ENCODE assay signal across 20 mouse cellular contexts in genomic region chr3:109431285-109431684, GRCm38 (mm10).
A peak's percentile ranks its signal among the peaks of the same experiment; 100 is the strongest.
DNase-seq lines count a peak whose midpoint lies in the region; ATAC-seq and TF ChIP-seq lines count a peak whose summit lies in the region.
"Had no signal": no experiment of that assay in that cellular context is flagged by ENCODE, and none has a peak within 500 bp of the region (broad histone marks: within the 10 kb centered on the region; RNA-seq: fewer than 3 reads in every experiment).

No protein-coding gene starts in this region.

- no peaks in the 10 kb centered on the region for H3K27me3 ChIP-seq in hindbrain, embryonic 16.5 days (replicated peaks; ENCODE audit: control insufficient read depth, insufficient read depth, low read length)
- H3K27me3 ChIP-seq in hindbrain, embryonic 13.5 days: no peaks in the 10 kb centered on the region
- no peaks in the 10 kb centered on the region for H3K27me3 ChIP-seq in midbrain, postnatal 0 days (ENCODE audit: insufficient read depth, low read length)
- H3K27me3 ChIP-seq in midbrain, embryonic 15.5 days (replicated peaks): no peaks in the 10 kb centered on the region
- H3K27me3 ChIP-seq in limb, embryonic 15.5 days: no peaks in the 10 kb centered on the region
- H3K27me3 ChIP-seq: heart, embryonic 13.5 days; midbrain, embryonic 12.5 days had no signal

- H3K9me3 ChIP-seq in hindbrain, embryonic 16.5 days (ENCODE audit: control insufficient read depth, low read length): no peaks in the 10 kb centered on the region
- H3K9me3 ChIP-seq in hindbrain, embryonic 13.5 days: no peaks in the 10 kb centered on the region
- H3K9me3 ChIP-seq in midbrain, postnatal 0 days (ENCODE audit: low read length): no peaks in the 10 kb centered on the region
- no peaks in the 10 kb centered on the region for H3K9me3 ChIP-seq in midbrain, embryonic 15.5 days
- no peaks in the 10 kb centered on the region for H3K9me3 ChIP-seq in limb, embryonic 15.5 days
- H3K9me3 ChIP-seq: heart, embryonic 13.5 days; hindbrain, embryonic 10.5 days; midbrain, embryonic 12.5 days had no signal

- WGBS in hindbrain, embryonic 16.5 days: 36% methylated on average over 1 of the region's 1 CpGs
- WGBS in hindbrain, embryonic 13.5 days: 66% methylated on average over 1 of the region's 1 CpGs
- WGBS in midbrain, postnatal 0 days: 50% methylated on average over 1 of the region's 1 CpGs
- WGBS in midbrain, embryonic 15.5 days: 38% methylated on average over 1 of the region's 1 CpGs
- WGBS in limb, embryonic 15.5 days: 29% methylated on average over 1 of the region's 1 CpGs

- peak; percentile 35 for DNase-seq in midbrain, postnatal 0 days (ENCODE audit: low spot score)
- peak; percentile 40 for DNase-seq in brain, embryonic 14.5 days (ENCODE audit: low read depth)
- no peak for DNase-seq in adrenal gland, adult (ENCODE audit: inconsistent age in 2 of 2, low spot score in 1 of 2)
- DNase-seq in adrenal gland, postnatal 14 days: no peak
- DNase-seq: cerebellum, adult 2 months; embryo, embryonic 11 days; gastrocnemius, postnatal 14 days; kidney, postnatal 10 days; lung, postnatal 36 days; right cerebral cortex, postnatal 25 days; thymus, postnatal 4 days had no signal

- no peaks in the 10 kb centered on the region for H3K4me1 ChIP-seq in hindbrain, embryonic 16.5 days (ENCODE audit: control insufficient read depth, insufficient read depth, low read depth, low read length)
- H3K4me1 ChIP-seq in hindbrain, embryonic 13.5 days (replicated peaks): no peaks in the 10 kb centered on the region
- H3K4me1 ChIP-seq in midbrain, postnatal 0 days (ENCODE audit: insufficient read depth, low read length): no peaks in the 10 kb centered on the region
- H3K4me1 ChIP-seq in midbrain, embryonic 15.5 days: no peaks in the 10 kb centered on the region
- no peaks in the 10 kb centered on the region for H3K4me1 ChIP-seq in limb, embryonic 15.5 days
- H3K4me1 ChIP-seq: hindbrain, embryonic 10.5 days; midbrain, embryonic 12.5 days had no signal

- peak; percentile 64; the same call in 1 of the 2 replicates for ATAC-seq in hindbrain, embryonic 16.5 days
- no peak for ATAC-seq in hindbrain, embryonic 13.5 days (ENCODE audit: low FRiP score)
- no peak for ATAC-seq in midbrain, postnatal 0 days (ENCODE audit: low FRiP score)
- no peak; the same call in 1 of the 2 replicates for ATAC-seq in midbrain, embryonic 15.5 days (replicated peaks)
- ATAC-seq in limb, embryonic 15.5 days (ENCODE audit: insufficient number of reproducible peaks, low FRiP score, low TSS enrichment, low read depth): 0 out of 2 replicates have a peak, but pooled peaks have one; percentile 67
- ATAC-seq: intestine, embryonic 16.5 days had no signal

- no peak overlapping the region for H3K27ac ChIP-seq in hindbrain, embryonic 16.5 days (ENCODE audit: low read depth, low read length)
- H3K27ac ChIP-seq in hindbrain, embryonic 13.5 days: no peak overlapping the region
- no peak overlapping the region for H3K27ac ChIP-seq in midbrain, postnatal 0 days (ENCODE audit: low read depth, low read length)
- no peak overlapping the region for H3K27ac ChIP-seq in midbrain, embryonic 15.5 days
- peak overlapping the region; percentile 51; the same call in 1 of the 2 replicates for H3K27ac ChIP-seq in limb, embryonic 15.5 days
- H3K27ac ChIP-seq: heart, embryonic 13.5 days; hindbrain, embryonic 10.5 days; liver, embryonic 14.5 days; midbrain, embryonic 12.5 days had no signal

- H3K36me3 ChIP-seq in hindbrain, embryonic 16.5 days (ENCODE audit: control insufficient read depth, insufficient read depth, low read length): no peaks in the 10 kb centered on the region
- H3K36me3 ChIP-seq in hindbrain, embryonic 13.5 days: no peaks in the 10 kb centered on the region
- H3K36me3 ChIP-seq in midbrain, postnatal 0 days (ENCODE audit: insufficient read depth, low read length): no peaks in the 10 kb centered on the region
- H3K36me3 ChIP-seq in midbrain, embryonic 15.5 days (replicated peaks): no peaks in the 10 kb centered on the region
- no peaks in the 10 kb centered on the region for H3K36me3 ChIP-seq in limb, embryonic 15.5 days
- H3K36me3 ChIP-seq: heart, embryonic 13.5 days; hindbrain, embryonic 10.5 days; midbrain, embryonic 12.5 days had no signal

- no peak overlapping the region for H3K9ac ChIP-seq in hindbrain, embryonic 16.5 days (ENCODE audit: low read depth, low read length)
- H3K9ac ChIP-seq in hindbrain, embryonic 13.5 days: no peak overlapping the region
- H3K9ac ChIP-seq in midbrain, postnatal 0 days (replicated peaks; ENCODE audit: low read length, poor library complexity, severe bottlenecking): no peak overlapping the region
- H3K9ac ChIP-seq in midbrain, embryonic 15.5 days: no peak overlapping the region
- no peak overlapping the region for H3K9ac ChIP-seq in limb, embryonic 15.5 days
- H3K9ac ChIP-seq: heart, embryonic 13.5 days; liver, embryonic 14.5 days; midbrain, embryonic 12.5 days had no signal

- no peak overlapping the region for H3K4me2 ChIP-seq in hindbrain, embryonic 16.5 days (ENCODE audit: low read length)
- no peak overlapping the region for H3K4me2 ChIP-seq in hindbrain, embryonic 13.5 days
- H3K4me2 ChIP-seq in midbrain, postnatal 0 days (ENCODE audit: low read depth, low read length, poor library complexity, severe bottlenecking): no peak overlapping the region
- no peak overlapping the region for H3K4me2 ChIP-seq in midbrain, embryonic 15.5 days
- no peak overlapping the region for H3K4me2 ChIP-seq in limb, embryonic 15.5 days
- H3K4me2 ChIP-seq: heart, embryonic 13.5 days; midbrain, embryonic 12.5 days had no signal

- no peak overlapping the region for H3K4me3 ChIP-seq in hindbrain, embryonic 16.5 days (ENCODE audit: low read length)
- H3K4me3 ChIP-seq in hindbrain, embryonic 13.5 days: no peak overlapping the region
- H3K4me3 ChIP-seq in midbrain, postnatal 0 days (ENCODE audit: low read depth, low read length): no peak overlapping the region
- no peak overlapping the region for H3K4me3 ChIP-seq in midbrain, embryonic 15.5 days
- H3K4me3 ChIP-seq in limb, embryonic 15.5 days: no peak overlapping the region
- H3K4me3 ChIP-seq: heart, embryonic 13.5 days; hindbrain, embryonic 10.5 days; midbrain, embryonic 12.5 days had no signal

- no peak for TF ChIP-seq CTCF in midbrain, postnatal 0 days (IDR thresholded peaks at IDR 0.05)
- TF ChIP-seq CTCF in brain, embryonic 14.5 days (IDR thresholded peaks at IDR 0.05; ENCODE audit: borderline replicate concordance, extremely low read depth, insufficient read depth, insufficient read length): no peak

- TF ChIP-seq POLR2A in brain, embryonic 14.5 days (IDR thresholded peaks at IDR 0.05; ENCODE audit: borderline replicate concordance, extremely low read depth, insufficient read depth, insufficient read length, poor library complexity, severe bottlenecking): no peak

Comparison
In these comparisons a context has a peak if more than half of its experiments do, and no peak if none do; other contexts are left out.
1. ATAC-seq: peak in hindbrain, embryonic 16.5 days (single experiment) and limb, embryonic 15.5 days (single experiment); none in hindbrain, embryonic 13.5 days (single experiment), midbrain, postnatal 0 days (single experiment) and midbrain, embryonic 15.5 days (single experiment).
2. DNase-seq: peak in midbrain, postnatal 0 days (single experiment) and brain, embryonic 14.5 days (single experiment); none in adrenal gland, adult (0 of 2) and adrenal gland, postnatal 14 days (single experiment).